Mouse (Mus musculus) embryo, embryonic 10 days (tissue): ENCODE results near the gene Clic4.
A peak's percentile ranks its signal among the peaks of the same experiment; 100 is the strongest.
"Not testable (repeated sequence)": the region's sequence is repeated elsewhere in the genome, so short reads cannot be mapped to it uniquely, and the experiment has no call there.

Source experiments
- DNase-seq: peaks from one replicate; pipeline ENCODE4 v3.0.0-alpha.2; 2015; ENCODE audit warnings: low spot score

The Clic4 gene

DNA sequence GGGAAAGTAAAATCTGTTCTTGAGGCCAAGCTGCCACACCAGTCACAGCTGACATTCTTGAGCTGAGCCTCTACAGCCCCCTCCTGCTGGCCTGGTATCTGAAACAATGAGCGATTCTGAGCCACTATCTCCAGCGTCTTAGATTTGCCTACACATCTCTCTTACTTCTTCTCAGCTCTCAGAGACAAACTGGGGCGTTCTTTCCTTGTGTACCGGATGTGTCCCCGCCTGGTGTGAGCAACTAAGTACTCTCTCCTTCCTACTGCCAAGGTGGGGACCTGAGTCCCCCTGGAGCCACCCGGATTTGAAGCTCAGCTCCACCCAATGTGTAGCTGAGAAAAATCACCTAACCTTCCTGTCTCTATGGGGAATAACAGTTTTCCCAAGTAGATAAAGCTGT lies 19.2 kb upstream of the Clic4 start:
- DNase-seq = no peak

DNA sequence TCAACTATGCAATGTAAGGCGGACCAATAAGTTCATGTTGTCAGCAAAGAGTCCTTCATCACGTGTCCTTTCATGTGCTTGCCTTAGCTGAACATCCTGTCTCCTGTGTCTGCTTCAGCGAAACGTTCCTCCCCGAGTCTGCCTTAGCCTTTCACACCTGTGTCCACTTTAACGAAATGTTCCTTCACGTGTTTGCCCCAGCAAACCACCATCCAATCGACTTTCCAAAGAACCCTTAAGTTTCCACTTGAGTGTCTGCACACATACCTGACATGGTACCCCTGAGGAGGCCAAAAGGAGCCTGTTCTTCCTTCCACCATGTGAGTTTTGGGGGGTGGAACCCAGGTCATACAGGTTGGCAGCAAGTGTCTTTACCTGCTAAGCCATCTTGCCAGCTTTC lies 18.6 kb upstream of the Clic4 start:
- DNase-seq = no peak

DNA sequence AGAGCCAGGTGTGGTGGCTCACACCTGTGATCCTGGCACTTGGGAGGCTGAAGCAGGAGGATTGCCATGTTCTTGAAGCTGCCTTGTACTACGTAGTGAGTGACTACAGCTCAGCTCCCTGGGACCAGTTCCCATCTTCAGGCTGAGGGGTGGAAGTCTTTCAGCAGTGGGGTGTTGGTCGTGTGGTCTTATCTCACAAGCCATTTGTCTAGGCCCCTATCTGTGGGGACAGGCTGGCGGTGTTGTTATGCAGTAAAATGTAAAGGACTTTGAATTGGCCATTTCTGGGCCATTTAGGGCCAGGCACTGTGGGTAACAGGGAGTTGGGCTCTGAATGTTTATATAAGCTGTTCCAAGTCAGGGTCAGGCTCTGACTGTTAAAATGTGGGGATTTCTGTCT lies 15.4 kb upstream of the Clic4 start:
- no peak for DNase-seq

DNA sequence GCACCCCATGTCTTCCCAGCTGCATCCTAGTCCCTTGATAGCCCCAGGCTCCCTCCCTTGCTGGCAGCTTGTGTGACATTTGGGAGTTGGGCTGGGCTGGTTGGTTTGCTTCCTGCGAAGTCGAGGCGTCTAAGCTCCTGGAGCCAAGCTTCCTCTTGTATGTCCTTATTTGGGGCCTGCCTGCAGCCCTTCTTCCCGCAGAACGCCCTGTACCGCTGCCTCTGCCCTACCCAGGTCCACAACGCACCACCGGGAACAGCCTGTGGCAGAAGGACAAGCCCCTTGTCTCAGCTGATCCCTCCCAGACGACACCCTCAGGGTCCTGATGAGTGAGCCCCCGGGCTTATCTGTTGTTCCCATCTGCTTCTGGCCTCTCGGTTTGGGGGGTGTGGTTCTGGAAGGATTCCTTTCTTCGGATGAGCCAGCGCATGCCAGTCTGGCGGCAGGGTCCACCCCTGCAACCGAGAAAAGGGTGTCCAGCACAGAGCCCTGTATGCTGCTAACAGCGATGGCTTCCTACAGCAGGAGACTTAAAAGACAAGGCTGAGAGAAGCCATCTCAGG lies 14.3 kb upstream of the Clic4 start:
- DNase-seq = no peak

DNA sequence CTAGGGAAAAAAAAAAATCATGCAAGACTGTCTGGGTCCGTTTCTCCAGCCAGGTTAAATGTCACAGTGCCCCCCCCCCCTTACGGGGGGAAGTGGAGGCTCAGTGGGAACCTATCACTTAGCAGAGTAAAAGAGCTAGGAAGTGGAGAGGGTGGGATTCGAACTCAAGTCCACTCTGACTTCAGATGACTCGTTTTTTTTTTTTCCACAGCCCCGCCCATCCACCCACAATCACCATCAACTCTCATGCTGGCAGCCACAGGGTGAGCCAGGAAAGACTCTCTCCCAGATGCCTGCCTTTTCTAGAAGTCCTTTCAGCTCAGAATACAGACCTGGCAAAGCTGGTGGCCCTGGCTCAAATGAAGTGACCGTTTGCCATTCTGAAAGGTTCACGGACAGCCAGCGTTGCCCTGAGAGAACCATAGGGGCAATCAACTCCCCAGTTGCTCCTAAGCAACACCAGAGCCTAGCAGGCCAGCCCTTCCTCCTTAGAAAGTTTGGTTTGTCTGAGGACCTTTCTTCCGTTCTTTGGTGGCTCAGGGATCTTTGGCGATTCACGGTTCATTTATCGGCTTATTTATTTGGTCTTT lies 13.5 kb upstream of the Clic4 start:
- DNase-seq = no peak

DNA sequence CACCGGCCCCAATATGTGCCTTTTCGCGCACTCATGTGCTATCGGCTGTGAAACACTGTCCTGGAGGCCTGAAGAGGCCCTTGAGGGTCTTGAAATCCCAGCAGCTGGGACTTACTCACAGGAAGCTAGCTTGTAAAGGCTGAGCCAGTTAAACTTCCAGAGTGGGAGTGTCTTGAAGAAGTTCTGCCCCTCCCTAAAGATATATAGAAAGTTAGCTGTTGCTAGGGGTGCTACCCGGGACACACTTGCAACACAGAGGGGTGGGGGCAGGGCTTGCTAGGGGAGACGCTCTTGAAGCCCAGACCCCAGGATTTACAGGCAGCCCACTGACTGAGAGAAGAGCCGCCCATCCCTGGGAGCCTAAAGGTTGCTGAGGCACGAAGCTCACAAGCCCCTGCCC lies 12.8 kb upstream of the Clic4 start:
- DNase-seq = no peak

DNA sequence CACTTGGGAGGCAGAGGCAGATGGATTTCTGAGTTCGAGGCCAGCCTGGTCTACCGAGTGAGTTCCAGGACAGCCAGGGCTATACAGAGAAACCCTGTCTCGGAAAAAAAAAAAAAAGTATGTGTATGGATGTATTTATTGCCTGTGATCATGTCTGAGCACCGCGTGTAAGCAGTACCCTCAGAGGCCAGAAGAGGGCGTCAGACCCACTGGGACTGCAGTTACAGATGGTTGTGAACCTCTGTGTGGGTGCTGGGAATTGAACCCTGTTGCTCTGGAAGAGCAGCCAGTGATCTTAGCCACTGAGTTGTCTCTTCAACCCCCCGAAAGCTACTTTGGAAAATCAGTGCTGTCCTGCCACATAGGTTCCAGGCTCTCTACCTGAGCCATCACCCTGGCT lies 11.3 kb upstream of the Clic4 start:
- no peak for DNase-seq

DNA sequence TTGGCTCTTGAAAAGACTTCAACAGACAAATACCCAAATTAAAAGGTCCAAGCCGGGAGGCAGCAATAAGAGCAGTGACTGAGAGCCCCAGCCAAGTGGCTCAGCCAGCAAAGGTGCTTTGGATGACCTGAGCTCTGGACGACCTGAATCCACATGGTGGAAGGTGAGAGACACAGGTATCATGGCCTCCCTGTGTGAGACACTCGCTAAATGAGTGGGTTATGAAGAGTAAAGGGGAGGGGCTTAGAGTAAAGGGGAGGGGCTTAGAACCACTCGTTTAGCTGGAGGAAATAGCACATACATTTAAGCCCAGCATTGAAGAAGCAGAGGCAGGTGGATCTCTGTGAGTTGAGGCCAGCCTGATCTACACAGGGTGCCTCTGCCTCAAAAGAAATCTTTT lies 10.8 kb upstream of the Clic4 start:
- DNase-seq = no peak

DNA sequence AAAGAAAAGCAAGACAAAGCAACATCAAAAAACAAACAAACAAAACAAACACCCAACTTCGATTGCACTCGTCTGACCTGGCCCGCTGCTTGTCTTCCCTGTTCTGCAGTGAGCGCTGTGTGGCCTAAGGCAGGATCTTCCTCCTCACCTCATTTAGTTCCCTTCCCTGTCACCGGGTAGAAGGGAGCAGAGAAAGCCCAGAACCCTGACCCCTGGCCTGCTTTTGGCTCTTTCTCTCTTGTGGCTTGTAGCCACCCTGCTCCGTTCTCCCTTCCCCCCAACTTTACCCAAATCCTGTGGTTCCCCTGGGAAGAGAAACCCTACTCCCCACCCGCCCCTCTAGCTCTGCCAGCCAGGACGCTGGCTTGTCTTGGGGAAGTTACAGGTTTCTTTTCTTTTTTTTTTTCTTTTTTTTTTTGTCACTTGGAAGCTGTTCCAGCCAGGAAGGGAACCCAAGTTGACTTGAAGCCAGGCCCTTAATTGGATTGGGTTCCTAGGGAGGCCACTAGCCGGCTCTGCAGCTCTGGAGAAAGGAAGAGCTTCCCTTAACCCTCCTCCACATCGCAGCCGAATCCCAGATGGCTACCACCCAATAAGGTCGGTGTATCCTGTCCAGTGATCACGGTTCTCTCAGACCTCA lies 10.2 kb upstream of the Clic4 start:
- no peak for DNase-seq

DNA sequence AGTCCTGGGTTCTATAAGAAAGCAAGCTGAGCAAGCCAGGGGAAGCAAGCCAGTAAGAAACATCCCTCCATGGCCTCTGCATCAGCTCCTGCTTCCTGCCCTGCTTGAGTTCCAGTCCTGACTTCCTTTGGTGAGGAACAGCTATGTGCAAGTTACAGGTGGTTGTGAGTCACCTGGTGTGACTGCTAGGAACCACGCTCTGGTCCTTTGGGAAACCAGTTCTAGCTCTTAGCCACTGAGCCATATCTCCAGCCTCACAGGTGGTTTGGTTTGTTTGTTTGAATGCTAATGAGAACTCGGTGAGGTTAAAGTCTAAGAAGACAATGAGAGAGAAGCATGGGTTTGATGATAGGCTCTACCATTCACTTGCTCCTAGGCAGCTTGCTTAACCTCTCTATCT lies 7.4 kb upstream of the Clic4 start:
- not testable (repeated sequence) for DNase-seq

DNA sequence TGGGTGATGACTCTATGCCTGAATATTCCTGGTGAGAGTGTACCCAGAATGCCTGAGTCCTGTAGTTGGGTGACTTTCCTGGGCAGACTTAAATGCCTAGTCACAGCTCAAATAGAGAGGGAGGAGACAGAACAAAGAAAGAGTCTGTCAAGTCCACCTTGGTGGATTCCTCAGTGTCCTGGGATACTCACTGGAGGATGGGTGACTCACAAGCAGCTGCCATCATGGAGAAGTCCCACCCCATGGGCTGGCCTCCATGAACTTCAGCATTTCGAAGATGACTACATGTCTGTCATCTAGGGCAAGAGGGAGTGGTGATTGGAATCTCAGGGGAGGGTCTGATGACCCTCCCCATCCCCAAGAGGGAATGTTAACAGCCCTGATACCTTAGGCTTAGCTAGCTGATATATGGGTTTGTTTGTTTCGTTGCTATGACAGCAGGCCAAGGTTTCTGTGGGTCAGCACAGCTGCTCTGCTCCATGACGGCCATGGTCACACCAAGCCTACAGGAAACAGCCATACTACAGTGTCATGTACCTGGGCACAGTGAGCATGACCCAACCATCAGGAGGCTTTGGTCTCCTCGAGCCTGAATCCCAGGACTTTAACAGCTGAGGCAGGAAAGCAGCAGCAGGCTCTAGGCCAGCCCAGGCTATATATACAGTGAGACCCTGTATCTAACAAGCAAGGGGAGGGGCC lies 4.2 kb upstream of the Clic4 start:
- DNase-seq = no peak

DNA sequence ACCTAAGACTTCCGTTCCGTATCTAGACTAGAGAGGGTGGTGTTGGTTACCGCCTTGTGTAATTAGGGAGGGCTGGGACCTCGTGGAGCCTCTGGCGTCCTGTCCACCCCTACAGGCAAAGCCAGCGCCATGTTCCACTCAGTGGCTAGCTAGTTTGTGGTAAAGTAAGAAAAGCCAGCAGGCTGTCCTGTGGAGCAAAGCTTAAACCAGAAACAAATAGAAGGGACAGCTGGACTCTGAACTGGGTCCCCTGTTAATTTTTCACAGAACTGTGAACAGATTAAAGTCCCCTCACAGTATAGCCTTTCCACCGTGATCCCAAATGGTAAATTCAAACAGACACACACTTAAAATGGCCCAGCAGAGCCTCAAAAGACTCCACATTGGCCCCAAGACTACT lies 2.1 kb upstream of the Clic4 start:
- DNase-seq = no peak

DNA sequence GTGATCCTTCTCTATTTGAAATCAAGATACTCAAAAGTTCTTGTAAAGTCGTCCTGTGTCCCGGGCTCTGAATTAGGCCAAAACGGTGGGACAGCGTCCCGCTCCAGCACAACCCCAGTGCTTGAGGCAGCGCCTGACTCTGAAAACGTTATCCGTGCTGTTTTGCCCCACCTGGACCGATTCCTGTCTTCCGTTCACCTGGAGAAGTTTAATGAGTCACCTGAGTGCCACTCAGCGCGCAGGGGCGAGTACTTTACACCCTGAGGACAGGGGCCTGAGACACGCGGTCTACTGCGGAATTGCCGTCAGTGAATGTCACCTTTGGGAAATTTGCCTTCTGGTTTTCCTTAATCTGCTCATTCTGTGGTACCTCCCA lies 681 bp upstream of the Clic4 start:
- no peak for DNase-seq

DNA sequence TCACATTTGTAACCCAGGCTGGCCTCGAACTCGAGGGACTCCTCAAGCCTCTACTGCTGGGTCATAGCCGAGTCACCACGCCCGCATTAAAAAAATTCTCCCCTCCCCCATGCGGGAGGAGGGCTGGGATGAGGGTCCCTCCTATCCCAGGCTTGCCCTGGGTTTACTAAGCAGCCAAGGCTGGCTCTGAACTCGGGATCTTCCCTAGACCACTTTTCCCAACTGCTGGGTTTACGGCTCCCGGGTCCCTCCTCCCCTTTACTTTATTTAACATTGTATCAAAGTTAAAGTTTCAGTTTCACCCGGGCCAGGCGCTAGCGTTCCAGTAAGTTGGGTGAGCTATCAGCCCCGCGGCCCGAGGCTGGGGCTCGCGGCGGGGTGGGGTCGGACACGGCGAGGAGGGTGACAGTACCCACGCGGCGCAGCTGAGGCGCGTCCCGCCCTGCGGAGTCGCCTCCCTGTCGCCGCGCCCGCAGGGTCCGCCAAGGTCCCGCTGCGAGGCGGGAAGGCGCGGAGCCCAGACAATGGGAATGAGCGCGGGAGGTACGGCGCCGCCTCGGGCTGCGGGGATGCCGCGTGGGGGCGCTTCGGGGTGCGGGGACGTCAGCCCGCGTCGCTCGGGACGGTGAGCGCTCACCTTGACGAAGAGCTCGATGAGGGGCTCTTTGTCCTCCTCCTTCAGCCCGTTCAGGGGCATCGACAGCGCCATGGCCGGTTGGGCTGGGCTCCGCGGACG lies 565 bp downstream of the Clic4 start:
- DNase-seq = peak; percentile 72

DNA sequence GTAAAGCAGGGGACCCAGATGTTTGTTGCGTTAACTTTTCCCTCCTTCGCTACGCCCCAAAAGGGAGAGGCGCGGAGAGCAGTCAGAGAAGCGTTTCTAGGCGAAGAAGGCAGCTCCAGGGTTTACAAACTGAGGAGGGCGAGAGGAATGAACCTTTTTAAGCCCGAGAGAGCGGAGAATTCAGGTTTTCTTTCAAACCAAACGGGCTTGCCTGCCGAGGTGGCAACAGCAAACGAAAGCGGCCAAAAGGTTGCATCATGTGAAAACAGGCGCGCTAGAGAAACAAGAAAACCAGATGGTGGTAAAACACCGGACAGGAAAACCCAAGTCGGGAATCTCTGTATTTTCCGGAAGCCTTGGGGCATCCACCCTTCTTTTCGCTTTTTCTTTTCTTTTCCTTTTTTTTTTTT lies 1.2 kb downstream of the Clic4 start:
- peak; percentile 33 for DNase-seq

DNA sequence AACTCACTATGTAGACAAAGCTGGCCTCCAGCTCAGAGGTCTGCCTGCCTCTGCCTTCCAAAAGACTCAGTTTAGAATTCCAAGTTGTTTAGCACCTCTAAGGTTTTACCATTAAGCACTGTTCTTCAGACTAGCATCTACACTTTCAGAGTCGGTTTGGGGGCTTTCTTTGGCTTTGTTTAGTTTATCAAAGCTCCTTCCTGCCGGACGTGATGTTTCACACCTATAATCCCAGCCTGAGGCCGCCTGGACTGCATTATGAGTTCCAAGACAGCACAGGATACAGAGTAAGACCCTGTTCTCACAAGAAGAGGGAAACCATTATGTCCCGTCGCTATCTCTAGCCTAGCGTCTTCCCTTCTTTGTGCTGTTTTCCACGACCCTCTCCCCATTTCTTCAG lies 2.1 kb downstream of the Clic4 start:
- DNase-seq = no peak

DNA sequence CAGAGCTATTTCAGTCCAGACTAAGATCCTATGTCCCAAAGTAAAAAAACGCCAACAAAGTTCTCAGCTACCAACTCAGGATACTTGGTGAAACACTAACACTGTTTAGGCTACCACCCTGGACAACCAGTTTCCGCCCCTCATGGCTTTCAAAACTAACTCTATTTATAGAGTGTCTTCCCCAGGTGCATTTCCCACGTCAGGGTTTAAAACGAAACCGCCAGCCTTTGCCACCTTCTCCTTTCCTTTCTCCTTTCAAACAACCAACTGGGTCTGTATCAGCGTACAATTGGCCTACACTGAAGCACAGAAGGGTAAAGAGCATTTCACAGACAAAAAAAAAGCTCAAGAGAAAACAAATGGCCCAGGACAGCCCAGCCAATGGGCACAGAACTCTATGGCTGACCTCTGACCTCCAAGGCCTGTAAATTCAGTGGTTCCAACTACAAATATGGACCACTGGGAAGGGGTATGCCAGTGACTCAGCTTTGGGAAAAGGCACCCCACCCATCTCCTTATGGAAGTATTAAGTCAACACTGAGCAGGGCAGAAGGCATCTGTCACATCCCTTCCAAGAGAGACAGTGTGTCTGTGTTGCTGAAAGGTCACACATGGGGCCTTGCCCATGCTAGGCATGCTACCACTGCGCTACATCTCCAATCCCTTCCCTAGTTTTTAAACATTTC lies 2.8 kb downstream of the Clic4 start:
- DNase-seq = peak; percentile 51

DNA sequence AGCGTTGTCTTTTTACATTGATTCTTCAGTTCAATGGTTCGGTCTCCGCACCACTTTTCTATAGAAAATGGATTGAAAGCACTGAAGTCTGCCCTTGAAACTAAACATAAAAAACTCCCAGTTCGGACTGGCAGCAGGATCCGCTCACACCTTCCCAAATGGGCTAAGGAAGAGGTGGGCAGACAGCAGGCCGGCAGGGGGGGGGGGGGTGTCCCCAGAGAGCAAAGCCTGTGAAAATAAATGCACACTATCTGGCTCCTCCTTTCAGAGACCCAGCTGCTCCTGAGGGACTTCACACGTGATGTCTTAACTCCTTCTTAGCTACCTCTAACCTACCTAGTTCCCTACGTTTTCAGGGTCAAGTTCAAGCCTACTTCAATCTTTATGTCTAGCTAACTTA lies 5.1 kb downstream of the Clic4 start:
- no peak for DNase-seq

DNA sequence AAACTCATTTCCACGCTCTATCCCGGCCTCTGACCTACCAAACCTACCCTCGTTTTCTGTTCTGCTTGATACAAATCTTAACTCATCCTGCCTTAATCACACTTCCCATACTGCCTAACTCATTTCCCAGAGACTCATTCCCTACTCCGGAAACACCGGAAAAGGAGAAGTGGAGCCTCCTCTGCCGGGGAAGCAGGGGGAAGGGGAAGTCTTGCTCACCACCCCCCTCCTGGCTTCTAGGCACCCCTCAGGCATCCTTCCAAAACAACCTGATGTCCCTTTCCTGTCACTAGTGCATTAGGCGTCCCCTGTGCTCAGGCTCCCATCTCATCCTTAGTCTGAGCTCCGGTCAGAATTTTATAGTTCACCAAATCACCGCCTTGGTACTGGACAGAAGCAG lies 5.6 kb downstream of the Clic4 start:
- DNase-seq = no peak

DNA sequence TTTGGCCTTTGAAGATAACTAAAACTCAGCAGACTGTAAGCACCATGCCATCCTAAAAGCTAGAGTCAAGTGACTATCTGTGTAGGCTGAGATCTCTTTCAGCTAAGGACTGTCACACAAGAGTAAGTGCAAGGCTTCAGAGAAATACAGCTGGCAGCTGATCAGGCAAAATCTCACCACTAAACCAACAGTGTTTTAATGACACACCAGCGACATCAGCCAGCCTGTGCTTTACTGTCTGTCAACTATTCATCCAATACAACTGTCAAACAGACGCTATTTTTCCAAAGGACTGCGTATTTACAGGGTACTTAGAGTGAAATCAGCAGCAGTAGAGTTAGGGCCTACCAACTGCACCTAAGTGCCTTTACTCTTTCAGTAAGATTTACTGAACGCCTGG lies 12.2 kb downstream of the Clic4 start:
- no peak for DNase-seq

DNA sequence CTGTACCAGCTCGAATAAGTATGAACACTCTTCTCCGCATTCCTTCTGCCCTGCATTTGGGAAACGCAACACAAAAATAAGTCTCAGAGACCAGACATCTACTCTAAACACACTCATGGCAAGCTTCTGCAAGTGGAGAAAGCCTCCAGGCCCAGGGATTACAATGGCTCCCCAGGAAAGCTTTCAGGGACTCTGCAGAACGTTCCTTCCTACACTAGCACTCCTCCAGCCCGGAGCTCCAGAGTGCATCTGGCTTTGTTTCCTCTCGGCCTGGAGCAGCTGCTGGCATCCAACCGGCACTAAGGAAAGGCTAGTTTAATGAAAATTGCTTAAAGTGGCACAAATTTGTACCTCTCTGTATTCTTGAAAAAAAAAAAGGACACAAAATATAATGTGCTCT lies 14.1 kb downstream of the Clic4 start:
- no peak for DNase-seq

DNA sequence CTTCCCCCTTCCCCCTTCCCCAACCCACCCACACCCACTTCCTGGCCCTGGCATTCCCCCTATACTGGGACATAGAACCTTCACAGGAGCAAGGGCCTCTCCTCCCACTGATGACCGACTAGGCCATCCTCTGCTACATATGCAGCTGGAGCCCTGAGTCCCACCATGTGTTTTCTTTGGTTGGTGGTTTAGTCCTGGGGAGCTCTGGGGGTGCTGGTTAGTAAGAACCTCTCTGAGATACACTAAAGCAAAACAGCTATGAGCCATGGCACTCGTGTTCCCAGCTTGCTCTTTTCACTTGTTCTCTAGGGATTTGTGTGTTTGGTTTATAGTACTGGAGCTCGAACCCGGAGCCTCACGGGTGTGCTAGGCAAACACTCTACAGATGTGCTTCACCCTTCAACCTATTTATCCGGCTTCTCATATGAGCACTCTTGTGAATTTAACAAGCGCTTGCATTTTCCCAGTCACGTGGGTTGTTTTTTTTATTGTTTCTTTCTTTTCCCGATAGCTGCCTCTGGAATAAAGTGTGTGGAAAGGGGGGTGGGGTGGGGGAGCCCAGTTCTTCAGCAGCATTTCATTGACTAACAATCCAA lies 14.6 kb downstream of the Clic4 start:
- DNase-seq = no peak
